Mouse (Mus musculus): ENCODE measurements around the gene Ulk4. TPM values are rescaled to one million over a fixed set of nuclear protein-coding genes. Genes with fewer than 3 reads are reported as not detected.

Gene Ulk4
- polyA plus RNA-seq, 1 experiment from 2014 or later, result 166 TPM

DNA sequence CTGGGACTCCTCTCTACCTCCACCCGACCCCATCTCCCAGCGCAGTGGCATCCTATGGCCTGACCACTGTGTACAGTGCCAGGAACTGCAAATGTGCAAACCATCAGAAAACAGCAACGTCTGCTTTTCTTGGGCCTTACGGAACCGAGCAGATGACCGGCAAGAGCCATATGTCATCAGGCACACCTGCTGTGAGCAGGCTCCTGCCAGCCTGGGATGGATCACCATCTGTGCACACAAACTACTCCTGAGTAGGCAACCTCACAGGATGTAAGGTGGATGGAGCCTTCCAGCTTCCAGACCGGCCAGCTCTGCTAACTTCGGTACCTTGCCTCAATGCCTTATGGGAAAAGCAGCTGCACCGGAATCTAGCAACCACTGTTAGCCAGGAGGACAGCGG lies 210.0 kb downstream of the Ulk4 start:
- Histone ChIP-seq H3K4me1 (ENCODE audit: control insufficient read depth, insufficient read depth, low read length) (peaks cover 7% of the 10 kb centered on the region; the same call in 1 of the 2 replicates), H3K36me3 (ENCODE audit: control insufficient read depth, insufficient read depth, low read length) (no peaks in the 10 kb centered on the region), H3K9me3 (ENCODE audit: control insufficient read depth, low read length) (no peaks in the 10 kb centered on the region), H3K27me3 (ENCODE audit: control insufficient read depth, insufficient read depth, low read length) (no peaks in the 10 kb centered on the region), H3K4me3 (ENCODE audit: low read length) (no peak overlapping the region), H3K27ac (ENCODE audit: low read depth, low read length) (no peak overlapping the region), H3K4me2 (replicated peaks; ENCODE audit: low read depth, low read length) (no peak overlapping the region), H3K9ac (ENCODE audit: low read depth, low read length) (no peak overlapping the region)
- ATAC-seq (ENCODE audit: low FRiP score, low TSS enrichment), result no peak
- 84% methylated on average over 10 of the region's 10 CpGs for WGBS

- no peaks in the 10 kb centered on the region for H3K36me3 ChIP-seq (ENCODE audit: control insufficient read depth, insufficient read depth, low read length)
- H3K27ac ChIP-seq (ENCODE audit: low read depth, low read length), result no peak overlapping the region
- H3K4me2 ChIP-seq (replicated peaks; ENCODE audit: low read depth, low read length), result no peak overlapping the region
- no peaks in the 10 kb centered on the region for H3K9me3 ChIP-seq (ENCODE audit: control insufficient read depth, low read length)
- no peak for ATAC-seq (ENCODE audit: low FRiP score, low TSS enrichment)
- no peak overlapping the region for H3K9ac ChIP-seq (ENCODE audit: low read depth, low read length)
- H3K27me3 ChIP-seq (ENCODE audit: control insufficient read depth, insufficient read depth, low read length), result no peaks in the 10 kb centered on the region
- peaks cover 14% of the 10 kb centered on the region for H3K4me1 ChIP-seq (ENCODE audit: control insufficient read depth, insufficient read depth, low read length)
- WGBS, result 81% methylated on average over 10 of the region's 10 CpGs
- H3K4me3 ChIP-seq (ENCODE audit: low read length), result no peak overlapping the region
Observed at GRCm38 (mm10) chr9:121065383-121065978, 211.5 kb downstream of the Ulk4 start.

DNA sequence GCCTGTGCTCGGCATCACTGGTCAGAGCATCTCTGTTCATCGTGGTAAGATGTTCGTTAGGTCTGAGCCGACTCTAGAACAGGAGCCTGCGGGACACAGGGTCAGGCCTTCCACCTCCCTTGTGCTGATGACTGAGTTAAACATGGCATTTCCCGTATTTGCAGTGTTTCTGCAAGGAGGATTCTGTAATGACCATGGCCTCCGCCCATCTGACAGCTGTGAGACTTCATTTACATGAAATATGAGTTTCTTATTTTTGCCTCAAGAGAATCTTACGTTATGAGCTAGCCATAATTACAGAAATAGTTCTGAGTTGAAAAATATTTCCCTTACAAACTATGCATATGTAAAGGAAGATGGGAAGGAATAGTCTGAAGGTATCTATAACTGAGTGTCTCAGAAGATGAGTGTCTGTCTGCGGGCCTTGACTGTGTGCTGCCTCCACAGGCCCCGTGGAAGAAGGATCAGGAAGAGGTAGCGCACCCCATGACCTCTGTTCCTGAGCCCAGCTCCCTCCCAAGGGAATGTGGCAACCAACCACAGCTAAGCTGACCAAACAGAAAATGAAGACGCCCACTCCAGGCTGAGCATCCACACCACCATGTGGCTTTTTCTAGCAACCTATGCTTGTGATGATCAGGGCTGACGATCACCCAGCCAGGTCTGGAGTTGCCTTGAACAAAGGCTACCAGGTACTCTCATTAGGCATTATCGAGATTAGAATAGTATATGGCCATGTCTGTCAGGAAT lies 212.2 kb downstream of the Ulk4 start:
- 78% methylated on average over 14 of the region's 14 CpGs for WGBS
- H3K27ac ChIP-seq (ENCODE audit: low read depth, low read length), result no peak overlapping the region

DNA sequence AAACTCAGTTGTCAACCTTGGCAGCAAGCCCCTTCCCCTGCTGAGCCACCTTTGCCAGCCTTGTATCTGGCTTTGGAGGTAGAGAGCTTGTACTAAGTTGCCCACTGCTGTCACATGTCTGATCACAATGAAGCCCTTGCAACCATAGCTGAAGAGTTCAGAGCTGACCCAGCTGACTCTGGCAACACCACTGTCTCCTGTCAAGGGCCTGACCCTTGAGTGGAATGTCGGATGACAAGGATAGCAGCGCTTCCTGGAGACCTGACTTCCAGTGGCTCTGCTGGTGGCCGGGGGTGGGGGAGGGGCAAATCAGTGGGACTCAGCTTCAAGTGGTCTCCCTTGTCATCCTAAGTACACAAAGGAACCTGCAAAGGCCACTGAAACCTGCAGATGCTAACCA lies 214.3 kb downstream of the Ulk4 start:
- no peak overlapping the region for H3K4me2 ChIP-seq (replicated peaks; ENCODE audit: low read depth, low read length)
- peaks cover 14% of the 10 kb centered on the region for H3K4me1 ChIP-seq (ENCODE audit: control insufficient read depth, insufficient read depth, low read length)
- H3K36me3 ChIP-seq (ENCODE audit: control insufficient read depth, insufficient read depth, low read length), result no peaks in the 10 kb centered on the region
- WGBS, result 40% methylated on average over 3 of the region's 3 CpGs
- H3K9ac ChIP-seq (ENCODE audit: low read depth, low read length), result no peak overlapping the region
- no peak overlapping the region for H3K27ac ChIP-seq (ENCODE audit: low read depth, low read length)
- ATAC-seq (ENCODE audit: low FRiP score, low TSS enrichment), result no peak
- no peaks in the 10 kb centered on the region for H3K27me3 ChIP-seq (ENCODE audit: control insufficient read depth, insufficient read depth, low read length)
- H3K9me3 ChIP-seq (ENCODE audit: control insufficient read depth, low read length), result no peaks in the 10 kb centered on the region
- no peak overlapping the region for H3K4me3 ChIP-seq (ENCODE audit: low read length)

More for the DNA sequence above, 212.2 kb downstream of the Ulk4 start:
- Histone ChIP-seq H3K36me3 (ENCODE audit: control insufficient read depth, insufficient read depth, low read length) (no peaks in the 10 kb centered on the region), H3K4me1 (ENCODE audit: control insufficient read depth, insufficient read depth, low read length) (peaks cover 14% of the 10 kb centered on the region), H3K4me2 (replicated peaks; ENCODE audit: low read depth, low read length) (no peak overlapping the region), H3K9me3 (ENCODE audit: control insufficient read depth, low read length) (no peaks in the 10 kb centered on the region), H3K27me3 (ENCODE audit: control insufficient read depth, insufficient read depth, low read length) (no peaks in the 10 kb centered on the region), H3K4me3 (ENCODE audit: low read length) (no peak overlapping the region), H3K9ac (ENCODE audit: low read depth, low read length) (no peak overlapping the region)
- ATAC-seq (ENCODE audit: low FRiP score, low TSS enrichment), result no peak

DNA sequence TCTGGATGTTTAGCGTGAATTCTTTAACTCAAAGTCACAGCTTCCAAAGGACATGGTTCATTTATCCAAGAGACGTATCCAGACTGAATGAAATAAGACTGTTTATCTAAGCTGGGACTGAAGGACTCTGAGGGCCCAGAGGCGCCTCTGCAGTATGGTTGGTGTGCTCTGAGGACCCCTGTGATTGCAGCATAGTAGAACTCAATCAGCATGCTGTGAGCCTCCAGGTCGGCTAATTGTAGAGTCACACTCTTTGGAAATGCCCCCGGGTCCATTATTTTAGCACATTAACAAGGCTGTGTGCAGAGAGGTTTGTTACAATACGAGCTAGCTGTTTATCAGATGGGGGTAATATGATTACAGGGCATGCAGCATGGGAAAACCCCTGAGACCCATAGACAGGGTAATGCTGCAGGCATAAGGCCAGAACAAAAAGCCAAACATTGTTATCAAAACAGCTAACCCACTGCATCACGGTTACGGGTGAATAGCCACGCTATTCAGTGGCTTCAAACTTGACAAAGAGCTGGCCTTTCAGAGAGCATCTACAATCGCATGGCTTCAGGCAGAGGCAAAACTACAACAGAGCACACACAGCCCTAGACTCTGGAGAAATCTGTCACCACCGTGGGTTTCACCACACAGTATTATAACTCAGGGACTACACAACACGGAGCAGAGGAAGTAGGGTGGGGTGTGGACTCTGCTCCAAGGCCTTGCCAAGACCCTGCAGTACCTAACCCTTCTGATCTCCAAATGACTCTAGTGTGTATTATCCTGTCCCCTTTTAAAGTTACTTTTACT lies 215.0 kb downstream of the Ulk4 start:
- Histone ChIP-seq H3K4me3 (ENCODE audit: low read length) (no peak overlapping the region), H3K4me1 (ENCODE audit: control insufficient read depth, insufficient read depth, low read length) (peaks cover 14% of the 10 kb centered on the region), H3K9ac (ENCODE audit: low read depth, low read length) (no peak overlapping the region), H3K27me3 (ENCODE audit: control insufficient read depth, insufficient read depth, low read length) (no peaks in the 10 kb centered on the region), H3K36me3 (ENCODE audit: control insufficient read depth, insufficient read depth, low read length) (no peaks in the 10 kb centered on the region), H3K27ac (ENCODE audit: low read depth, low read length) (no peak overlapping the region), H3K4me2 (replicated peaks; ENCODE audit: low read depth, low read length) (no peak overlapping the region), H3K9me3 (ENCODE audit: control insufficient read depth, low read length) (no peaks in the 10 kb centered on the region)
- 28% methylated on average over 12 of the region's 12 CpGs for WGBS
- 0 out of 2 replicates have a peak, but pooled peaks have one; percentile 43 for ATAC-seq (ENCODE audit: low FRiP score, low TSS enrichment)

DNA sequence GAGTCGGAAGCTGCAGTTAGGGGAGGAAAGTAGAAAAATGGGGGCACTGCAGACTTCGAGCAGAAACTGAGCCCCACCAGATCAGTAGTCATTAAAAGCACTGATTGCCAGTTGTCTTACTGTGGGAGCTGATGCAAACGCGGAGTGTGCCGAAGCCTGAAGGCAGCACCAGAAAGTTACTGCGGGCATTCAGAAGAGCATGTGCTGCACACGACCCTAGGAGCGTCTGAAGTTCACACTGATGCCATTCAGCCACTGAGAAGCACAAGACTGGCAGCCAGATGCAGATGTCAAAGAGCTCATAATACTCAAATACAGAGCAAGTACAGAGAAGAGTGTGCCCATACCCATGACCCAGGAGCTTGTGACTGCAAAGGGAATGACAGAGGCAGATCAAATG lies 216.7 kb downstream of the Ulk4 start:
- WGBS, result 76% methylated on average over 8 of the region's 8 CpGs
- Histone ChIP-seq H3K9ac (ENCODE audit: low read depth, low read length) (no peak overlapping the region), H3K27ac (ENCODE audit: low read depth, low read length) (no peak overlapping the region), H3K4me2 (replicated peaks; ENCODE audit: low read depth, low read length) (no peak overlapping the region), H3K27me3 (ENCODE audit: control insufficient read depth, insufficient read depth, low read length) (no peaks in the 10 kb centered on the region), H3K4me3 (ENCODE audit: low read length) (no peak overlapping the region), H3K9me3 (ENCODE audit: control insufficient read depth, low read length) (no peaks in the 10 kb centered on the region), H3K36me3 (ENCODE audit: control insufficient read depth, insufficient read depth, low read length) (no peaks in the 10 kb centered on the region), H3K4me1 (ENCODE audit: control insufficient read depth, insufficient read depth, low read length) (peaks cover 14% of the 10 kb centered on the region)
- ATAC-seq (ENCODE audit: low FRiP score, low TSS enrichment), result no peak

GRCm38 (mm10) chr9:121059286-121059685 lies 217.7 kb downstream of the Ulk4 start:
- 0 out of 2 replicates have a peak, but pooled peaks have one; percentile 50 for ATAC-seq (ENCODE audit: low FRiP score, low TSS enrichment)
- H3K4me1 ChIP-seq (ENCODE audit: control insufficient read depth, insufficient read depth, low read length), result peaks cover 14% of the 10 kb centered on the region
- H3K27ac ChIP-seq (ENCODE audit: low read depth, low read length), result no peak overlapping the region
- 98% methylated on average over 3 of the region's 3 CpGs for WGBS
- no peak overlapping the region for H3K4me2 ChIP-seq (replicated peaks; ENCODE audit: low read depth, low read length)
- H3K36me3 ChIP-seq (ENCODE audit: control insufficient read depth, insufficient read depth, low read length), result no peaks in the 10 kb centered on the region
- H3K27me3 ChIP-seq (ENCODE audit: control insufficient read depth, insufficient read depth, low read length), result no peaks in the 10 kb centered on the region
- H3K4me3 ChIP-seq (ENCODE audit: low read length), result no peak overlapping the region
- no peaks in the 10 kb centered on the region for H3K9me3 ChIP-seq (ENCODE audit: control insufficient read depth, low read length)
- H3K9ac ChIP-seq (ENCODE audit: low read depth, low read length), result no peak overlapping the region

DNA sequence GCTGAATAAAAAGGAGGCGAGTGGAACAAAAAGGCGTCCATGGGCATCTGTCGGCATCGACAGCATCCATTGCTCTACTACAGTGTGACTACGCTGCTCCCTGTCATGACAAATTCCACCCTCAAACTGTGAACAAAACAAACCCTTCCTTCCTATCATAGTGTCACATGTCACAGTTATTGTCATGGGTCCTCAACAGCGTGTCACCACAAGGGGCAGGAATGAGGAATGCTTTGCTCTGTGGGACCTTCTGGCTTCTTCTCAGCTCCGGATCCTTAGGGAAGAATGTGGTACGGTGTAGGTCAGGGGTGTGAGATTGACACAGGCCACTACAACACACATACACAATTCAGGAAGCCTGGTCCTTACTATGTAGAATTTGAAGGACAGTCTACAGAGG lies 218.5 kb downstream of the Ulk4 start:
- Histone ChIP-seq H3K27me3 (ENCODE audit: control insufficient read depth, insufficient read depth, low read length) (no peaks in the 10 kb centered on the region), H3K4me2 (replicated peaks; ENCODE audit: low read depth, low read length) (no peak overlapping the region), H3K4me1 (ENCODE audit: control insufficient read depth, insufficient read depth, low read length) (peaks cover 14% of the 10 kb centered on the region), H3K9ac (ENCODE audit: low read depth, low read length) (no peak overlapping the region), H3K9me3 (ENCODE audit: control insufficient read depth, low read length) (no peaks in the 10 kb centered on the region), H3K4me3 (ENCODE audit: low read length) (no peak overlapping the region), H3K36me3 (ENCODE audit: control insufficient read depth, insufficient read depth, low read length) (no peaks in the 10 kb centered on the region), H3K27ac (ENCODE audit: low read depth, low read length) (no peak overlapping the region)
- WGBS, result 89% methylated on average over 8 of the region's 8 CpGs
- ATAC-seq (ENCODE audit: low FRiP score, low TSS enrichment), result no peak

DNA sequence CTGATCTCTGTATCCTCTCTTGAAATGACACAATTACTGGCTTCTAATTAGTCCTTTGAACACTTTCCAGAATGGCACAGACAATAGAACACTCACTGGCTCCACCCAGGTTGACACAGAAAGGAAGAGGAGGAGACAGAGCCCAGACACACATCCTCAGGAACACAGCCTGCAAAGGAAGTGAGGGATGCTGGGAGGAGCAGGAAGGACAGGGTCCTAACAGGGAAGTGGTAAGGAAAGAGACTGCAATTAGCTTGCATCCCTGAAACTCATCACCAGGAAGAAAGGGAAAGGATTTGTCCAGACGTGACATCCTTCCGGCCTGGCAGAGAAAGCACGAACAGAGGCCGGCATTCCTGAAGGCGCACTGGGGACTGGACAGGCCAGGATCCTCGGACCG lies 218.9 kb downstream of the Ulk4 start:
- no peak overlapping the region for H3K9ac ChIP-seq (ENCODE audit: low read depth, low read length)
- no peaks in the 10 kb centered on the region for H3K27me3 ChIP-seq (ENCODE audit: control insufficient read depth, insufficient read depth, low read length)
- no peaks in the 10 kb centered on the region for H3K36me3 ChIP-seq (ENCODE audit: control insufficient read depth, insufficient read depth, low read length)
- H3K9me3 ChIP-seq (ENCODE audit: control insufficient read depth, low read length), result no peaks in the 10 kb centered on the region
- no peak overlapping the region for H3K4me3 ChIP-seq (ENCODE audit: low read length)
- no peak overlapping the region for H3K4me2 ChIP-seq (replicated peaks; ENCODE audit: low read depth, low read length)
- H3K27ac ChIP-seq (ENCODE audit: low read depth, low read length), result no peak overlapping the region
- WGBS, result 75% methylated on average over 7 of the region's 7 CpGs
- H3K4me1 ChIP-seq (ENCODE audit: control insufficient read depth, insufficient read depth, low read length), result peaks cover 14% of the 10 kb centered on the region
- ATAC-seq (ENCODE audit: low FRiP score, low TSS enrichment), result no peak
